Mouse (Mus musculus): Measurements from ENCODE around the gene Cfap77.

DNA sequence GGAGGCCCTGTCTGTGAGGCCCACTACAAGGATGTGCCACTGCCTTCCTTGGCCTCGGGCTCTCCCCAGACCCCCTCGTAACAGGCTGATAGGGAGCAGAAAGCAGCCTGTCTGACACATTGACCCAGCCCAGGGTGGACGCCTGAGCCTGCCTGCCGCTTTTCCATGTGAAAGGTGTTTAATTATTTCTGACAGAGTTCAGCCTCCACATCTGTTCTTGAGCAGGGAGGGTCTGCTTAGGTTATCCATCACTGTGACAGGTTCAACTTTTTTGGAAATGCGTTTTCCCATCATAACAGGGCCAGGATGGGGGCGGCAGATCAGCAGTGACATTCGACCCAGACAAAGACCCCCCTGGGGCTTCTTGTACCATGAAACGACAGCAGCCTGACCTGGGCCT lies 101.9 kb downstream of the Cfap77 start:
- TF ChIP-seq GATA1 (IDR thresholded peaks at IDR 0.05; ENCODE audit: borderline replicate concordance, low read length): no peak
- TF ChIP-seq FLI1 (IDR thresholded peaks at IDR 0.05; ENCODE audit: low read length): no peak

Data from megakaryocyte, embryonic 14.5 days (primary cell).